Mouse (Mus musculus) cerebellum, adult 2 months (tissue): ENCODE measurements around the gene Ablim2. TPM values are rescaled to one million over a fixed set of nuclear protein-coding genes. Genes with fewer than 3 reads are reported as not detected.

Source experiments
- DNase-seq, 2 experiments: peaks; one replicate each; pipeline ENCODE4 v3.0.0; 2021
- H3K27ac ChIP-seq: fragments of 200-500 bp; 2 replicates; pipeline ENCODE4 v1.5.1; 2012; ENCODE audit warnings: low read length, control low read depth, inconsistent platforms; ENCODE audit not compliant: insufficient read depth
- H3K27me3 ChIP-seq: fragments of 200-500 bp; 2 replicates; pipeline ENCODE4 v1.6.1; 2012; ENCODE audit warnings: inconsistent platforms, mild to moderate bottlenecking, low read length, moderate library complexity; ENCODE audit not compliant: control insufficient read depth, insufficient read depth
- H3K4me1 ChIP-seq: fragments of 200-500 bp; 2 replicates; pipeline ENCODE4 v1.6.1; 2011; ENCODE audit warnings: low read length; ENCODE audit not compliant: control insufficient read depth, insufficient read depth
- H3K4me3 ChIP-seq: fragments of 200-500 bp; replicated peaks from 2 replicates; pipeline ENCODE3; 2011; ENCODE audit warnings: mild to moderate bottlenecking, low read depth, low read length, control low read depth; ENCODE audit not compliant: insufficient read depth
- CTCF ChIP-seq: fragments of 200-500 bp; IDR thresholded peaks from 2 replicates; pipeline ENCODE4 v1.5.1; 2011; ENCODE audit warnings: low read depth, mild to moderate bottlenecking, control low read depth, low read length, moderate library complexity, borderline replicate concordance; ENCODE audit not compliant: insufficient read depth
- POLR2A ChIP-seq: fragments of 200-500 bp; IDR thresholded peaks from 2 replicates; pipeline ENCODE4 v1.6.1; 2011; ENCODE audit warnings: low read length, control low read depth, borderline replicate concordance; ENCODE audit not compliant: insufficient read depth
- WGBS: fragments of 180-500 bp; shearing (Covaris S2); methylation state at CpG from one replicate; pipeline ENCODE4 v1.1.7; 2018; 5-methylcytosine and 5-hydroxymethylcytosine counted together
- polyA plus RNA-seq: library from polyadenylated mRNA; depleted of rRNA; stranded (reverse); fragments of >200 nt; gene quantifications from 2 replicates; pipeline ENCODE4 v1.2.3, GENCODE M21; 2012

Ablim2 gene
- polyA plus RNA-seq, 1 experiment = 99.9 TPM

DNA sequence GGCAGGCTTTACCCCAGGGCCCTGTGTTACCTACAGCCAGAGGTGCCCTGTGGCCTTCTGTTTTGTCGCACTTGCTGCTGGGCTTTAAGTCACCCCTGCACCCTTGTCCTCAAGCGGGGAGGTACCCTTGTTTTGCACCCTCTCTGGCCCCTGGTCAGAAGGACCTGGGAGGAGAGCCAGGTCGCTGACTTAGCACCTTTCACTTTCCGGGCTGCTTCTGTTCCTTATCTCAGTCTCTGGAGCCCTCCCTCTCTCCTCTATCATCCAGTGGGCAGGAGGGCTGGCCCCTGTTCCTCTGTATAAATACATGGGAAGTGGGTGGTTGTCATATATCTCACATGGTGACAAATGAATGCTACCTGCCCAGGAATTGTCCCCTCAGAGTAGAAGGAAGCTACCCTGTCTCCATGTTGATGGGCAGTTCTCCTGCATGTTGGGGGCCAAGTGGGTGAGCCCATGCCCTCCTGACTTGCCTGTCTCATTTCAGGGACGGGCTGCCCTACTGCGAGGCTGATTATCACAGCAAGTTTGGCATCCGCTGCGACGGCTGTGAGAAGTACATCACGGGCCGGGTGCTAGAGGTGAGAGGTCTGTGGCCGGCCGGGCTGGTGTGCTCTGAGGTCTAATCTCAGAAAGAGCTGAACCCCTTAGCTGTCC is 54.1 kb downstream of the Ablim2 start:
- Histone ChIP-seq H3K4me1 (peaks cover 14% of the 10 kb centered on the region), H3K27me3 (no peaks in the 10 kb centered on the region), H3K4me3 (no peak overlapping the region), H3K27ac (no peak overlapping the region)
- DNase-seq = no peak
- WGBS = 91% methylated on average over 13 of the region's 13 CpGs
- TF ChIP-seq CTCF = no peak
- TF ChIP-seq POLR2A = no peak

- Histone ChIP-seq H3K4me1 (peaks cover 14% of the 10 kb centered on the region), H3K27ac (peak overlapping the region; percentile 30; the same call in 1 of the 2 replicates), H3K4me3 (no peak overlapping the region), H3K27me3 (no peaks in the 10 kb centered on the region)
- TF ChIP-seq POLR2A (no peak), CTCF (no peak)
- 32% methylated on average over 15 of the region's 15 CpGs for WGBS
- DNase-seq = peak in 1 of 2 experiments; percentile 35
These were observed 56.8 kb downstream of the Ablim2 start for GRCm38 (mm10) chr5:35814334-35814941.

DNA sequence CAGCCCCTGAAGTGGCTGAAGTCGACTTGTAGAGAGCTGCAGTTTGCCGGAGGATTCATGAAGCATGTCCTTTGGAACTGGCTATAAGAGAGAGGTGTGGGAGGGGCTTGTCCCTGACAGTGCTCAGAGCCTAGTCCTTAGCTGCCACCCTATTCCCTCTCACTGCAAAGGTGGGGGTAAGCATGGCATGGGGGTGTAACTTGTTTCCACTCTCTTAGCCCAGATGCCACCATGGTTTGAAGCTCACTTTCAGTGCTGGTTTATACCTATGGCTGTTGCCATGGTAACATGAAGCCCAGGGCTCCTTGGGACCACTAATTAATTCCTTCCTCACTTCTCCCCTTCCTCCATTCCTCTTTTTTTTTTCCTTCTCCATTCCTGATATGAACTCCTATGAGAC is 57.4 kb downstream of the Ablim2 start:
- H3K27ac ChIP-seq = no peak overlapping the region
- WGBS = 16% methylated on average over 2 of the region's 2 CpGs
- TF ChIP-seq POLR2A (no peak), CTCF (no peak)
- H3K27me3 ChIP-seq = no peaks in the 10 kb centered on the region
- no peak for DNase-seq
- H3K4me1 ChIP-seq = peaks cover 14% of the 10 kb centered on the region
- no peak overlapping the region for H3K4me3 ChIP-seq

DNA sequence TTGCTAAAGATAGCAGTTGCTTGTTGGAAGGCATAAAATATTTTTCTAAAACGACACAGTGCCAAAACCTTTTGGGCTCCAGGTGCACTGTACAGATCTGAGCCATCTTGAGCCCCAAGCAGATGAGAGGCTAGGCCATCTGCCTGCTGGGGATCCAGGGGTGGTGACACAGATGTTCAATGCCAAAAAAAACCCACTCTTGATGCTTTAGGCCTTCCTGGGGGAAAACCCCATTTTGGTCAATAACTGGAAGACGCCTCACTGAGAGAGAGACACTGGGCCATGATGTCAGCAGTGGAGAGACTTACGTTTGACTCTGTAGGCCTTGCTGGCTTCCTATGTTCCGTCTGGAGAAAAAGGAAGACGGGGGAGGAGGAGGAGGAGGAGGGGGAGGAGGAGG is 59.6 kb downstream of the Ablim2 start:
- WGBS = 81% methylated on average over 5 of the region's 5 CpGs
- peaks cover 14% of the 10 kb centered on the region for H3K4me1 ChIP-seq
- DNase-seq = no peak

GRCm38 (mm10) chr5:35817882-35818281 is 60.2 kb downstream of the Ablim2 start:
- no peak overlapping the region for H3K4me3 ChIP-seq
- peaks cover 14% of the 10 kb centered on the region for H3K4me1 ChIP-seq
- 94% methylated on average over 3 of the region's 3 CpGs for WGBS
- H3K27ac ChIP-seq = no peak overlapping the region
- no peaks in the 10 kb centered on the region for H3K27me3 ChIP-seq
- DNase-seq = no peak
- TF ChIP-seq POLR2A (no peak), CTCF (no peak)

More for the DNA sequence above, 59.6 kb downstream of the Ablim2 start:
- Histone ChIP-seq H3K27ac (no peak overlapping the region), H3K27me3 (no peaks in the 10 kb centered on the region), H3K4me3 (no peak overlapping the region)
- no peak for TF ChIP-seq POLR2A
- no peak for TF ChIP-seq CTCF

- Histone ChIP-seq H3K4me3 (no peak overlapping the region), H3K27me3 (no peaks in the 10 kb centered on the region), H3K4me1 (peaks cover 13% of the 10 kb centered on the region), H3K27ac (0 out of 2 replicates have a peak overlapping the region, but pooled peaks have one; percentile 7)
- no peak for DNase-seq
- no peak for TF ChIP-seq CTCF
- TF ChIP-seq POLR2A = no peak
- WGBS = 88% methylated on average over 5 of the region's 5 CpGs
These were observed 65.0 kb downstream of the Ablim2 start for GRCm38 (mm10) chr5:35822721-35823120.

DNA sequence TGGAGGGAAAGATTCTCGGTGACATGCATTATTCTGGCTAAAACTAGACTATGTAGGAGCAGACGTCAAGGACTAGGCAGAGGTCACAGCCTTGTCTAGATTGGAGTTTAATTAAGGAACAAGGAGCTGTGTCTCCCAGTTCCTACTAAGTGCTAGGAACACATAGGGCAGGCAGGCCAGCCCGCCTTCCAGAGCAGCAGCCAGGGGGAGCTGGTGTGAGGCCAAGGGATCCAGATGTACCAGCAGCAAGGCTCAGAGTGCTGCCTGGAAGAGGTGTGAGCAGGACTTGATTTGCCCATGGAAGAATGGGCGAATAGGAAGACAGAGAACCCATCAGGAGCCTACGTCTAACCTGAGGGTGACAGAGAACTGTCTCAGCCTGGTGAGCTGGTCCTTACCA is 68.8 kb downstream of the Ablim2 start:
- H3K27me3 ChIP-seq = no peaks in the 10 kb centered on the region
- 86% methylated on average over 5 of the region's 5 CpGs for WGBS
- no peak overlapping the region for H3K4me3 ChIP-seq
- H3K4me1 ChIP-seq = peaks cover 48% of the 10 kb centered on the region
- no peak for DNase-seq
- TF ChIP-seq POLR2A (no peak), CTCF (no peak)
- peak overlapping the region; percentile 8; the same call in 1 of the 2 replicates for H3K27ac ChIP-seq

DNA sequence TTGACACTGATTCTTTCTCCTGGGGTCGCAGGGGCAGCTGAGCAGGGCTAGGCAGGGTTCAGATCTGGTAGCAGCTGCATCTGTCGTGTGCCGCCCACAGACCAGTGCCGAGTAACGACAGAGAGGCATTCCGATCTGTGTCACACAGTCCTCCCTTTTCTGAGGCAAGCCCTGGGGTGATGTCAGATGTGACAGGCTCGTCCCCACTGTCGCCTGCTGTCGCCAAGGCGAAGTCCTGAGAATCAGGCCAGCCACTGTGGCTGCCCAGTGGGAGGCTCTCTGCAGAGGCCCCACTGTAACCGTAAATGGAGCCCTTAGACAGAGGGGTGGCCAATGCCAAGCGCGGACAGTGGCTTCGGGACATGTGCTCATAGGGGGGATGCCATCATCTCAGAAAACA is 69.4 kb downstream of the Ablim2 start:
- TF ChIP-seq POLR2A (no peak), CTCF (no peak)
- DNase-seq = peak; percentile 40 to 54
- 55% methylated on average over 14 of the region's 14 CpGs for WGBS
- Histone ChIP-seq H3K4me1 (peaks cover 51% of the 10 kb centered on the region), H3K4me3 (no peak overlapping the region), H3K27me3 (no peaks in the 10 kb centered on the region), H3K27ac (peak overlapping the region; percentile 8; the same call in 1 of the 2 replicates)
